Mouse (Mus musculus): ENCODE data around the gene Zfp618.

DNA sequence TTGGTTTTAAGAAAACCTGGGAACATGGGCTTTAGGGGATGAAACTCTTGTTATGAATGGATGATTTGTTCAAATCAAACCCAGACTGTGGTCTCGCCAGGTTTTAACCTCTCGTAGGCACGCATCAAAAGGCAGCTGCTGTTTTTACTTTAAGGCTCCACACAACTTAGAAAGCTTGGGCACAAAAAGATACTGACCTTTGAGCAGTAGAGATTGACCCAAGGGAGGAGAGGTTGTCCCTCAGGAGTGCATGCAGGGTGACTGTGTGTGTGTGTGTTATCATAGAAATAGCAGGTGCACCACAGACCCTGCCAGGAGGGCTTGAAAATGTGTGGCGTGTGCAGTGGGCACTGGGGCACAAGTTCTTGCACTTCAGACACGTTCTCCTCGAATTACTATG, 95.0 kb downstream of the Zfp618 start:
- TF ChIP-seq POLR2A (IDR thresholded peaks at IDR 0.05; ENCODE audit: extremely low read depth, insufficient read depth, low read length) (no peak), CTCF (IDR thresholded peaks at IDR 0.05; ENCODE audit: extremely low read depth, insufficient read depth, low read length) (no peak)

Data from cortical plate, adult 2 months (tissue).